Mouse (Mus musculus) limb, embryonic 14.5 days (tissue): ENCODE results near the gene Txndc8. TPM values are rescaled to one million over a fixed set of nuclear protein-coding genes. Genes with fewer than 3 reads are reported as not detected.

Experiments used
- ATAC-seq: fragments of 200-750 bp; cut with Nextera tagmentation; 2 replicates; pipeline ENCODE4 v1.8.0; 2017; ENCODE audit warnings: low read depth, moderate number of reproducible peaks, moderate TSS enrichment; ENCODE audit not compliant: low FRiP score
- DNase-seq: peaks from one replicate; pipeline ENCODE4 v3.0.0-alpha.2; 2015; ENCODE audit warnings: low spot score
- H3K27ac ChIP-seq: fragments of 300-500 bp; sonication (generic); replicated peaks from 2 replicates; pipeline ENCODE4 v1.5.1; 2014; ENCODE audit warnings: low read depth, mild to moderate bottlenecking, low read length, moderate library complexity, mixed read lengths
- H3K27me3 ChIP-seq: fragments of 300-500 bp; sonication (generic); 2 replicates; pipeline ENCODE4 v1.6.1; 2014; ENCODE audit warnings: low read length, mixed read lengths; ENCODE audit not compliant: control insufficient read depth, insufficient read depth
- H3K36me3 ChIP-seq: fragments of 300-500 bp; sonication (generic); 2 replicates; pipeline ENCODE4 v1.6.1; 2014; ENCODE audit warnings: mild to moderate bottlenecking, low read length, moderate library complexity, mixed read lengths; ENCODE audit not compliant: control insufficient read depth, insufficient read depth
- H3K4me1 ChIP-seq: fragments of 300-500 bp; sonication (generic); 2 replicates; pipeline ENCODE4 v1.6.1; 2014; ENCODE audit warnings: antibody characterized with exemption, low read length, mixed read lengths; ENCODE audit not compliant: control insufficient read depth, insufficient read depth
- H3K4me2 ChIP-seq: fragments of 300-500 bp; sonication (generic); replicated peaks from 2 replicates; pipeline ENCODE4 v1.6.1; 2014; ENCODE audit warnings: low read depth, mild to moderate bottlenecking, low read length, moderate library complexity; ENCODE audit not compliant: severe bottlenecking
- H3K4me3 ChIP-seq: fragments of 300-500 bp; sonication (generic); replicated peaks from 2 replicates; pipeline ENCODE4 v1.5.1; 2014; ENCODE audit warnings: low read length
- H3K9ac ChIP-seq: fragments of 300-500 bp; sonication (generic); 2 replicates; pipeline ENCODE4 v1.6.1; 2014; ENCODE audit warnings: mild to moderate bottlenecking, low read depth, low read length, moderate library complexity; ENCODE audit not compliant: severe bottlenecking
- H3K9me3 ChIP-seq: fragments of 300-500 bp; sonication (generic); 2 replicates; pipeline ENCODE4 v1.6.1; 2016; ENCODE audit warnings: low read length; ENCODE audit not compliant: control insufficient read depth
- POLR2A ChIP-seq: fragments of 200-500 bp; IDR thresholded peaks from 2 replicates; pipeline ENCODE4 v1.8.0; 2012; ENCODE audit warnings: inconsistent platforms, mild to moderate bottlenecking, moderate library complexity, borderline replicate concordance; ENCODE audit not compliant: insufficient read depth, insufficient read length; ENCODE audit errors: extremely low read depth
- WGBS: fragments of 180-500 bp; shearing (Covaris S2); extraction: QIAGEN DNeasy Blood & Tissue Kit; methylation state at CpG from one replicate; pipeline ENCODE4 v1.1.7; 2014; 5-methylcytosine and 5-hydroxymethylcytosine counted together
- polyA plus RNA-seq, 2 experiments: library from polyadenylated mRNA; depleted of rRNA in 1 of 2; stranded (reverse) in 1 of 2; unstranded in 1 of 2; fragments of >200 nt; fragmentation: Nextera tagmentation in 1 of 2; extraction: Ambion mirVana in 1 of 2; gene quantifications; 2 replicates each; pipeline versions ENCODE4 v1.2.1 to v1.2.3; 2012 to 2014

Txndc8 gene
- polyA plus RNA-seq, 2 experiments, result not detected

DNA sequence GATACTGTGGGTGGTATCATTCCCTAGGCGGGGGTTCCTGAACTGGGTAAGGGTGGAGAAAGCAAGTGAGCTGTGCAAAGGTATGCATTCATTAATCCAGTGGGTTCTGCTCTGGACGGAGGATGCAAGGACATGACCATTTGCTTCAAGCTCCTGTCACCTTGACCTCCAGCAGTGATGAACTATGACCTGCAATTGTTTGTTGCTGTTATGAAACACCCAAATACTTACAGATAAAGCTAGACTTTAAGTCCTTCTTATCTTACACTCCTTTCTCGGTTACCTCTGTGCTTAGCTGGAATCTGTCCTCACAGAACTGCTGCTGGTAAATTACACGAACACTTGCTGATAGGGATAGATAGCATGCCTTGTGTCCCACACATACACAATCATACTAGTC lies 68.3 kb downstream of the Txndc8 start:
- Histone ChIP-seq H3K9me3 (no peaks in the 10 kb centered on the region), H3K27ac (no peak overlapping the region), H3K4me2 (no peak overlapping the region), H3K27me3 (no peaks in the 10 kb centered on the region), H3K4me1 (no peaks in the 10 kb centered on the region), H3K9ac (no peak overlapping the region), H3K4me3 (no peak overlapping the region), H3K36me3 (peaks cover 26% of the 10 kb centered on the region)
- DNase-seq (no peak), ATAC-seq (no peak)
- no peak for TF ChIP-seq POLR2A
- WGBS, result 90% methylated on average over 4 of the region's 4 CpGs

DNA sequence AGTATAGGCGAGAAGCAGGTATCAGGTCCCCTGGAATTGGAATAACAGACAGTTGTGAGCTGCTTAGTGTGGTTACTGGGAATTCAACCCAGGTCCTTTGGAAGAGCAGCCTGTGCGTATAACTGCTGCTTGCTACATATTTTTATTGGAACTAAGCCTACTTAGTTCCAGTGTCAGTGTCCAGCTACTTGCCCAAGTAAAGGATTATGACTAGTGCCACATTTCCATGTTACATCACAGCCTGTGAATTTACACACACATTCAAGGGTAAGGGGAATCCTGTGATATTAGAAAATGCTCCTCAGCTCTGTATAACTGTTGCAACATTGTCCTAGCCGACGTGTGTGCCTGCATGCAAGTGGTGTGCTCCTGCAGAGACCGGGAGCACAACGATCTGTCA lies 71.6 kb downstream of the Txndc8 start:
- H3K4me2 ChIP-seq, result no peak overlapping the region
- ATAC-seq (no peak), DNase-seq (no peak)
- no peak overlapping the region for H3K9ac ChIP-seq
- no peaks in the 10 kb centered on the region; the same call in 1 of the 2 replicates for H3K36me3 ChIP-seq
- H3K27me3 ChIP-seq, result no peaks in the 10 kb centered on the region
- H3K27ac ChIP-seq, result no peak overlapping the region
- no peaks in the 10 kb centered on the region for H3K9me3 ChIP-seq
- no peak overlapping the region for H3K4me3 ChIP-seq
- no peaks in the 10 kb centered on the region for H3K4me1 ChIP-seq
- TF ChIP-seq POLR2A, result no peak
- 85% methylated on average over 6 of the region's 6 CpGs for WGBS

DNA sequence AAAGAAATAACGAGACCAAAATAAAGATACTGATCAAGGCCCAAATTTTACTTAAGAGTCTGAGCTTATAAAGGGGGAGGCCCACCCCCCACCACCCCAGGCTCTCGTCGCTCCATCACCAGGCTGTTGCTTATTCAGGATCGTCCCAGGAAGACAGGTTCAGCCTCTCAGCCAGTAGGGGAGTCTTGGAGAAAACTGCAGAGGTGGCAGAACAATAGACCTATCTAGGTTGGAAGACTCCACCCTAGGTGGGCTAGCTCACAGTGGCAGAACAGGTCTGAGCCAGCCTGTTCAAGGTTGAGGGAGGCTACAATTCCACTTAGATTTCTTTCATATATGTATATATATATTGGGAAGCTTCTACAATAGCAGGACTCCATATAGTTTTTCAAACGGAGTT lies 74.7 kb downstream of the Txndc8 start:
- Histone ChIP-seq H3K9me3 (no peaks in the 10 kb centered on the region), H3K27me3 (no peaks in the 10 kb centered on the region), H3K36me3 (no peaks in the 10 kb centered on the region), H3K9ac (no peak overlapping the region), H3K4me2 (no peak overlapping the region), H3K27ac (no peak overlapping the region), H3K4me3 (no peak overlapping the region), H3K4me1 (no peaks in the 10 kb centered on the region)
- 72% methylated on average over 5 of the region's 5 CpGs for WGBS
- no peak for DNase-seq
- no peak for TF ChIP-seq POLR2A
- ATAC-seq, result no peak

Other genes starting within 250 kb of the Txndc8 start
- 0.33 and 0.36 TPM in 2 replicates for gene D630039A03Rik, start 92.8 kb downstream of the Txndc8 start, polyA plus RNA-seq (2012; rRNA removed)
- gene D630039A03Rik, start 92.8 kb downstream of the Txndc8 start, polyA plus RNA-seq (2014; fragmentation: Nextera tagmentation; extraction: Ambion mirVana), result 0.11 and 0.17 TPM in 2 replicates
- gene Txn1, start 52.7 kb downstream of the Txndc8 start, polyA plus RNA-seq (2012; rRNA removed), result 237 and 292 TPM in 2 replicates
- gene Txn1, start 52.7 kb downstream of the Txndc8 start, polyA plus RNA-seq (2014; fragmentation: Nextera tagmentation; extraction: Ambion mirVana), result 372 and 378 TPM in 2 replicates
- gene Svep1, start 197.7 kb upstream of the Txndc8 start, polyA plus RNA-seq (2012; rRNA removed), result 11.0 and 11.7 TPM in 2 replicates
- 7.7 and 8.2 TPM in 2 replicates for gene Svep1, start 197.7 kb upstream of the Txndc8 start, polyA plus RNA-seq (2014; fragmentation: Nextera tagmentation; extraction: Ambion mirVana)